33 mouse cellular contexts compared by ENCODE assay signal in the genomic region with DNA sequence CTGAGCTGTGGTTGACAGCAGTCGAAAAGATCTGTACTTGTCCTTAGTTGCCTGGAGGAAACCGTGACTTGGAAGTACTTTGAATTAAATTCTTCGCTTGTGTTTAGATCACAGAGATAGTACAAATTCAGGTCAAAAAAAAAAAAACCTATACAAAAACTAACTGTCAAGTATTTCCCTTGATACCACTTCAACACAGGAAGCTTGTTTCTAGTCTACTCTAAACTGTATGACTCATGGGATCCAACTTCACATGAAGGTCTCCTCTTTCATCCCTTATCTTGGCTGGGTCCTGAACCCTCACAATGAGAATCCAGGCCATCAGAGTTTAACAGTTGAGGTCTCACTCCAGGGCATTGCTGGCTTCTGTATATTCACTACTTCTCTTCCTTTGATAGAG. TPM values are rescaled to one million over a fixed set of nuclear protein-coding genes. Genes with fewer than 3 reads are reported as not detected.
DNase-seq lines count a peak whose midpoint lies in the region; ATAC-seq lines count a peak whose summit lies in the region.
"Had no signal": no experiment of that assay in that cellular context is flagged by ENCODE, and none has a peak within 500 bp of the region (broad histone marks: within the 10 kb centered on the region; RNA-seq: fewer than 3 reads in every experiment).

No protein-coding gene starts in this region.

- no peaks in the 10 kb centered on the region for H3K9me3 ChIP-seq in midbrain, embryonic 15.5 days
- H3K9me3 ChIP-seq: embryonic facial prominence, embryonic 10.5 days; embryonic facial prominence, embryonic 13.5 days; forebrain, embryonic 13.5 days; G1E; heart, embryonic 15.5 days; hindbrain, embryonic 10.5 days; hindbrain, embryonic 13.5 days had no signal

- no peak overlapping the region for H3K4me2 ChIP-seq in midbrain, embryonic 15.5 days
- H3K4me2 ChIP-seq: embryonic facial prominence, embryonic 13.5 days; forebrain, embryonic 13.5 days; heart, embryonic 12.5 days; heart, embryonic 15.5 days; hindbrain, embryonic 13.5 days had no signal

- no peaks in the 10 kb centered on the region for H3K27me3 ChIP-seq in midbrain, embryonic 15.5 days (replicated peaks)
- H3K27me3 ChIP-seq: CH12.LX; embryonic facial prominence, embryonic 13.5 days; forebrain, embryonic 13.5 days; heart, embryonic 12.5 days; heart, embryonic 15.5 days; hindbrain, embryonic 13.5 days; Patski had no signal

- H3K27ac ChIP-seq in midbrain, embryonic 15.5 days = no peak overlapping the region
- H3K27ac ChIP-seq: embryonic facial prominence, embryonic 10.5 days; embryonic facial prominence, embryonic 13.5 days; forebrain, embryonic 13.5 days; heart, embryonic 15.5 days; hindbrain, embryonic 10.5 days; hindbrain, embryonic 13.5 days had no signal

- H3K4me3 ChIP-seq in midbrain, embryonic 15.5 days = no peak overlapping the region
- H3K4me3 ChIP-seq: embryonic facial prominence, embryonic 10.5 days; embryonic facial prominence, embryonic 13.5 days; erythroblast, embryonic 14.5 days; forebrain, embryonic 13.5 days; heart, embryonic 12.5 days; heart, embryonic 15.5 days; hindbrain, embryonic 10.5 days; hindbrain, embryonic 13.5 days had no signal

- no peaks in the 10 kb centered on the region for H3K4me1 ChIP-seq in midbrain, embryonic 15.5 days
- H3K4me1 ChIP-seq: forebrain, embryonic 13.5 days; hindbrain, embryonic 10.5 days; hindbrain, embryonic 13.5 days had no signal

- ATAC-seq in CD4-positive, CD25-positive, alpha-beta regulatory T cell, adult 4 months = peak; percentile 52
- ATAC-seq in midbrain, embryonic 15.5 days (replicated peaks) = no peak
- ATAC-seq: forebrain, embryonic 13.5 days; forebrain, embryonic 16.5 days; hindbrain, embryonic 16.5 days; inflammation-experienced regulatory T-cells, adult 6 months; intestine, embryonic 16.5 days; Patski had no signal

- WGBS in midbrain, embryonic 15.5 days = 81% methylated on average over 3 of the region's 3 CpGs

- no peaks in the 10 kb centered on the region for H3K36me3 ChIP-seq in midbrain, embryonic 15.5 days (replicated peaks)
- H3K36me3 ChIP-seq: embryonic facial prominence, embryonic 10.5 days; embryonic facial prominence, embryonic 13.5 days; G1E; heart, embryonic 12.5 days; heart, embryonic 15.5 days; hindbrain, embryonic 10.5 days; hindbrain, embryonic 13.5 days had no signal

- peak; percentile 25 for DNase-seq in 3T3-L1 (ENCODE audit: low read depth, low spot score)
- peak; percentile 76 for DNase-seq in 416B (ENCODE audit: low read depth)
- peak; percentile 33 for DNase-seq in naive thymus-derived CD4-positive, alpha-beta T cell, adult 2 months (ENCODE audit: low read depth)
- DNase-seq in kidney, postnatal 10 days = no peak
- DNase-seq: adrenal gland, postnatal 10 days; adrenal gland, postnatal 36 days; B cell, adult 2 months; cerebellum, adult 11-12 months; cerebellum, adult 8-10 months; cerebellum, postnatal 10 days; cerebellum, postnatal 36 days; embryo, embryonic 11 days; gastrocnemius, postnatal 14 days; heart, adult 18-20 months; heart, postnatal 10 days; heart, postnatal 36 days had no signal

- H3K9ac ChIP-seq in midbrain, embryonic 15.5 days = no peak overlapping the region
- H3K9ac ChIP-seq: embryonic facial prominence, embryonic 13.5 days; forebrain, embryonic 13.5 days; heart, embryonic 12.5 days; heart, embryonic 15.5 days; hindbrain, embryonic 13.5 days had no signal

RNA-seq across cellular contexts. Expression of a gene that starts 54.8 kb away (rescaled TPM):
- under 1 TPM; 0.22 to 0.27 TPM for polyA plus RNA-seq in CD4-positive, CD25-positive, alpha-beta regulatory T cell, adult 4 months (2017; shearing (Covaris generic))
- 0.31 and 0.49 TPM in 2 replicates for polyA plus RNA-seq in midbrain, embryonic 15.5 days (2015; fragmentation: Nextera tagmentation; extraction: Ambion mirVana)
- polyA plus RNA-seq: erythroblast, embryonic 14.5 days; G1E; Patski had no signal
